In genomic region chr5:113716581-113717388, GRCm38 (mm10) we compare ENCODE assay signal across 8 mouse cellular contexts. TPM values are rescaled to one million over a fixed set of nuclear protein-coding genes. Genes with fewer than 3 reads are reported as not detected.
DNase-seq lines count a peak whose midpoint lies in the region; ATAC-seq lines count a peak whose summit lies in the region.

No protein-coding gene starts in this region.

- no peaks in the 10 kb centered on the region for H3K9me3 ChIP-seq in embryonic facial prominence, embryonic 12.5 days
- no peaks in the 10 kb centered on the region for H3K9me3 ChIP-seq in midbrain, embryonic 12.5 days

- H3K27me3 ChIP-seq in embryonic facial prominence, embryonic 12.5 days: 0 out of 2 replicates have a peak, but pooled peaks cover 5% of the 10 kb centered on the region
- peaks cover 4% of the 10 kb centered on the region; the same call in 1 of the 2 replicates for H3K27me3 ChIP-seq in midbrain, embryonic 12.5 days

- intact Hi-C loops in heart, postnatal 14 days (cut with DNase I): no loop called here

- H3K4me1 ChIP-seq in embryonic facial prominence, embryonic 12.5 days: no peaks in the 10 kb centered on the region
- H3K4me1 ChIP-seq in midbrain, embryonic 12.5 days: peaks cover 25% of the 10 kb centered on the region

- no peak overlapping the region for H3K9ac ChIP-seq in embryonic facial prominence, embryonic 12.5 days
- no peak overlapping the region for H3K9ac ChIP-seq in midbrain, embryonic 12.5 days (replicated peaks)

- ATAC-seq in embryonic facial prominence, embryonic 12.5 days (ENCODE audit: insufficient number of reproducible peaks, insufficient read depth, low FRiP score, low TSS enrichment): 0 out of 2 replicates have a peak, but pooled peaks have one; percentile 41
- peak; percentile 66 for ATAC-seq in midbrain, embryonic 12.5 days (ENCODE audit: low FRiP score, low read depth)

- H3K36me3 ChIP-seq in embryonic facial prominence, embryonic 12.5 days: no peaks in the 10 kb centered on the region
- no peaks in the 10 kb centered on the region for H3K36me3 ChIP-seq in midbrain, embryonic 12.5 days

- 15% methylated on average over 12 of the region's 12 CpGs for WGBS in embryonic facial prominence, embryonic 12.5 days
- WGBS in midbrain, embryonic 12.5 days: 4% methylated on average over 11 of the region's 12 CpGs

- H3K4me2 ChIP-seq in embryonic facial prominence, embryonic 12.5 days (replicated peaks): no peak overlapping the region
- peak overlapping the region; percentile 29 for H3K4me2 ChIP-seq in midbrain, embryonic 12.5 days (replicated peaks)

- no peak overlapping the region for H3K27ac ChIP-seq in embryonic facial prominence, embryonic 12.5 days
- H3K27ac ChIP-seq in midbrain, embryonic 12.5 days (replicated peaks): peak overlapping the region; percentile 80

- H3K4me3 ChIP-seq in embryonic facial prominence, embryonic 12.5 days: no peak overlapping the region
- no peak overlapping the region for H3K4me3 ChIP-seq in midbrain, embryonic 12.5 days

- peak; percentile 23 to 44 for DNase-seq in heart, postnatal 14 days
- DNase-seq in heart, adult 11 months: no peak
- peak; percentile 53 for DNase-seq in MN1 (ENCODE audit: low spot score)
- DNase-seq in kidney, postnatal 14 days: peak; percentile 61
- DNase-seq in gastrocnemius, adult 18-20 months (ENCODE audit: low spot score): no peak
- DNase-seq in urinary bladder, postnatal 4 days (ENCODE audit: low spot score in 2 of 2): no peak

RNA-seq across cellular contexts. Expression of gene 1700069L16Rik, which starts 7.8 kb away (rescaled TPM):
- total RNA-seq in heart, postnatal 14 days (2021): not detected
- not detected in 2 replicates for polyA plus RNA-seq in embryonic facial prominence, embryonic 12.5 days (2016; fragmentation: Nextera tagmentation; extraction: Ambion mirVana)
- not detected in 2 replicates for polyA plus RNA-seq in midbrain, embryonic 12.5 days (2016; fragmentation: Nextera tagmentation; extraction: Ambion mirVana)
- total RNA-seq in gastrocnemius, adult 18-20 months (2021): not detected

RNA-seq across cellular contexts. Expression of gene Ficd, which starts 18.8 kb away (rescaled TPM):
- total RNA-seq in heart, postnatal 14 days (2021): 1 to 10 TPM; 4.7 to 5.7 TPM
- polyA plus RNA-seq in embryonic facial prominence, embryonic 12.5 days (2016; fragmentation: Nextera tagmentation; extraction: Ambion mirVana): 4.9 and 5.1 TPM in 2 replicates
- polyA plus RNA-seq in midbrain, embryonic 12.5 days (2016; fragmentation: Nextera tagmentation; extraction: Ambion mirVana): 6.5 and 6.9 TPM in 2 replicates
- total RNA-seq in gastrocnemius, adult 18-20 months (2021): 1 to 10 TPM; 8.8 to 8.9 TPM

RNA-seq across cellular contexts. Expression of gene Sart3, which starts 55.5 kb away (rescaled TPM):
- total RNA-seq in heart, postnatal 14 days (2021): 10 to 100 TPM; 15.6 to 16.9 TPM
- 87.8 and 88.3 TPM in 2 replicates for polyA plus RNA-seq in embryonic facial prominence, embryonic 12.5 days (2016; fragmentation: Nextera tagmentation; extraction: Ambion mirVana)
- 80.7 and 81.6 TPM in 2 replicates for polyA plus RNA-seq in midbrain, embryonic 12.5 days (2016; fragmentation: Nextera tagmentation; extraction: Ambion mirVana)
- total RNA-seq in gastrocnemius, adult 18-20 months (2021): 1 to 10 TPM; 6.8 to 8.3 TPM

RNA-seq across cellular contexts. Expression of gene Iscu, which starts 55.8 kb away (rescaled TPM):
- total RNA-seq in heart, postnatal 14 days (2021): 100 to 1,000 TPM; 140 to 145 TPM
- polyA plus RNA-seq in embryonic facial prominence, embryonic 12.5 days (2016; fragmentation: Nextera tagmentation; extraction: Ambion mirVana): 109 and 111 TPM in 2 replicates
- 113 and 117 TPM in 2 replicates for polyA plus RNA-seq in midbrain, embryonic 12.5 days (2016; fragmentation: Nextera tagmentation; extraction: Ambion mirVana)
- 100 to 1,000 TPM; 159 to 182 TPM for total RNA-seq in gastrocnemius, adult 18-20 months (2021)

Comparison
In these comparisons a context has a peak if more than half of its experiments do, and no peak if none do; other contexts are left out.
1. DNase-seq: peak in heart, postnatal 14 days (2 of 2), MN1 (single experiment) and kidney, postnatal 14 days (single experiment); none in heart, adult 11 months (single experiment), gastrocnemius, adult 18-20 months (single experiment) and urinary bladder, postnatal 4 days (0 of 2).